Mouse (Mus musculus): ENCODE data around the gene Ppy.

The Ppy gene

GRCm38 (mm10) chr11:102087931-102088898, 12.9 kb downstream of the Ppy start, which contains the start of gene Mpp2:
Mpp2 (minus strand) TSS chr11:102088515.
- peak; percentile 67 to 68 for DNase-seq (ENCODE audit: low spot score in 2 of 2)

GRCm38 (mm10) chr11:102087081-102087751, 13.9 kb downstream of the Ppy start:
- peak; percentile 74 to 78 for DNase-seq (ENCODE audit: low spot score in 2 of 2)

GRCm38 (mm10) chr11:102086331-102086730, 14.8 kb downstream of the Ppy start:
- peak; percentile 60 to 78 for DNase-seq (ENCODE audit: low spot score in 2 of 2)

- DNase-seq (ENCODE audit: low spot score in 2 of 2): no peak
Observed at GRCm38 (mm10) chr11:102084159-102084558, 17.0 kb downstream of the Ppy start.

GRCm38 (mm10) chr11:102083193-102083592, 17.9 kb downstream of the Ppy start:
- no peak for DNase-seq (ENCODE audit: low spot score in 2 of 2)

GRCm38 (mm10) chr11:102082322-102082721, 18.8 kb downstream of the Ppy start:
- peak; percentile 65 to 73 for DNase-seq (ENCODE audit: low spot score in 2 of 2)

- no peak for DNase-seq (ENCODE audit: low spot score in 2 of 2)
Observed at GRCm38 (mm10) chr11:102073722-102074121, 27.4 kb downstream of the Ppy start.

GRCm38 (mm10) chr11:102072729-102073128, 28.4 kb downstream of the Ppy start:
- DNase-seq (ENCODE audit: low spot score in 2 of 2): no peak

GRCm38 (mm10) chr11:102070426-102070825, 30.7 kb downstream of the Ppy start:
- DNase-seq (ENCODE audit: low spot score in 2 of 2): no peak

GRCm38 (mm10) chr11:102069633-102070032, 31.5 kb downstream of the Ppy start:
- no peak for DNase-seq (ENCODE audit: low spot score in 2 of 2)

- DNase-seq (ENCODE audit: low spot score in 2 of 2): no peak
Observed at GRCm38 (mm10) chr11:102068969-102069368, 32.1 kb downstream of the Ppy start.

- DNase-seq (ENCODE audit: low spot score in 2 of 2): no peak
Observed at GRCm38 (mm10) chr11:102063076-102063475, 38.0 kb downstream of the Ppy start.

- DNase-seq (ENCODE audit: low spot score in 2 of 2): no peak
Observed at GRCm38 (mm10) chr11:102061941-102062473, 39.1 kb downstream of the Ppy start.

GRCm38 (mm10) chr11:102061236-102061940, 39.7 kb downstream of the Ppy start:
- DNase-seq (ENCODE audit: low spot score in 2 of 2): peak; percentile 66 to 76

GRCm38 (mm10) chr11:102053847-102054246, 47.3 kb downstream of the Ppy start:
- DNase-seq (ENCODE audit: low spot score in 2 of 2): no peak

- DNase-seq (ENCODE audit: low spot score in 2 of 2): no peak
Observed at GRCm38 (mm10) chr11:102053183-102053582, 47.9 kb downstream of the Ppy start.

- DNase-seq (ENCODE audit: low spot score in 2 of 2): no peak
Observed at GRCm38 (mm10) chr11:102052697-102053096, 48.4 kb downstream of the Ppy start.

GRCm38 (mm10) chr11:102051954-102052353, 49.2 kb downstream of the Ppy start:
- no peak for DNase-seq (ENCODE audit: low spot score in 2 of 2)

GRCm38 (mm10) chr11:102051541-102051940, 49.6 kb downstream of the Ppy start:
- DNase-seq (ENCODE audit: low spot score in 2 of 2): no peak

All from frontal cortex, postnatal 14 days (tissue).